In genomic region chr13:83069293-83069692, GRCm38 (mm10) we compare ENCODE assay signal across 19 mouse cellular contexts.
DNase-seq lines count a peak whose midpoint lies in the region; ATAC-seq and TF ChIP-seq lines count a peak whose summit lies in the region.
"Had no signal": no experiment of that assay in that cellular context is flagged by ENCODE, and none has a peak within 500 bp of the region (broad histone marks: within the 10 kb centered on the region; RNA-seq: fewer than 3 reads in every experiment).

No protein-coding gene starts in this region.

- no peaks in the 10 kb centered on the region for H3K27me3 ChIP-seq in CH12.LX (replicated peaks)
- no peaks in the 10 kb centered on the region for H3K27me3 ChIP-seq in splenic B cell, adult 2 months (ENCODE audit: control insufficient read depth, insufficient read depth, low read length, poor library complexity, severe bottlenecking)
- no peaks in the 10 kb centered on the region for H3K27me3 ChIP-seq in hindbrain, embryonic 11.5 days (ENCODE audit: control insufficient read depth, insufficient read depth, low read length)
- H3K27me3 ChIP-seq: embryonic facial prominence, embryonic 12.5 days; forebrain, embryonic 13.5 days; forebrain, embryonic 15.5 days had no signal

- no peak; the same call in 1 of the 2 replicates for TF ChIP-seq EP300 in CH12.LX (IDR thresholded peaks at IDR 0.05; ENCODE audit: low read length)

- DNase-seq in A20 (ENCODE audit: low read depth, low spot score) (peak; percentile 70), CH12.LX (ENCODE audit: extremely low read depth) (no peak)
- peak; percentile 75 for DNase-seq in splenic B cell, adult 2 months (ENCODE audit: low read depth, low spot score)
- no peak for DNase-seq in hindbrain, embryonic 11.5 days (ENCODE audit: low spot score)
- no peak for DNase-seq in urinary bladder, postnatal 4 days (ENCODE audit: low spot score in 2 of 2)
- DNase-seq: adrenal gland, adult 8-10 months; adrenal gland, postnatal 14 days; adrenal gland, postnatal 36 days; cerebellum, adult 11-12 months; cerebellum, adult 2 months; cerebellum, adult 9-10 months; cerebellum, postnatal 10 days; cerebellum, postnatal 25 days; forebrain, postnatal 0 days had no signal

- in situ Hi-C loops in CH12.LX (cut with MboI; ENCODE audit: low pct_ligation_motif_present, low pct_unique_long_range_greater_than_20kb, low sequenced_read_pairs), result no loop called here

- no peak for TF ChIP-seq RAD21 in CH12.LX (IDR thresholded peaks at IDR 0.05; ENCODE audit: low read depth, low read length)

- peaks cover 8 to 51% of the 10 kb centered on the region in 2 experiments for H3K4me1 ChIP-seq in CH12.LX (ENCODE audit: control insufficient read depth in 1 of 2, insufficient read depth in 2 of 2)
- no peaks in the 10 kb centered on the region for H3K4me1 ChIP-seq in hindbrain, embryonic 11.5 days (replicated peaks; ENCODE audit: control insufficient read depth, insufficient read depth, low read length)
- H3K4me1 ChIP-seq: embryonic facial prominence, embryonic 10.5 days; embryonic facial prominence, embryonic 12.5 days; forebrain, embryonic 13.5 days; forebrain, embryonic 15.5 days had no signal

- H3K36me3 ChIP-seq in CH12.LX (replicated peaks in 1 of 2; ENCODE audit: control insufficient read depth in 1 of 2, insufficient read depth in 1 of 2, low read length in 1 of 2), result no peaks in the 10 kb centered on the region
- H3K36me3 ChIP-seq in splenic B cell, adult 2 months (ENCODE audit: control insufficient read depth, insufficient read depth, low read length, poor library complexity, severe bottlenecking), result no peaks in the 10 kb centered on the region
- H3K36me3 ChIP-seq in hindbrain, embryonic 11.5 days (ENCODE audit: control insufficient read depth, insufficient read depth, low read length), result no peaks in the 10 kb centered on the region
- H3K36me3 ChIP-seq: embryonic facial prominence, embryonic 10.5 days; embryonic facial prominence, embryonic 12.5 days; forebrain, embryonic 15.5 days had no signal

- no peak overlapping the region for H3K27ac ChIP-seq in CH12.LX (ENCODE audit: insufficient read depth, low read depth)
- no peak overlapping the region for H3K27ac ChIP-seq in hindbrain, embryonic 11.5 days (ENCODE audit: low read depth, low read length)
- H3K27ac ChIP-seq: embryonic facial prominence, embryonic 10.5 days; embryonic facial prominence, embryonic 12.5 days; forebrain, embryonic 13.5 days; forebrain, embryonic 15.5 days had no signal

- no peak for TF ChIP-seq CTCF in CH12.LX (conservative IDR thresholded peaks at IDR 0.05 in 1 of 2, IDR thresholded peaks at IDR 0.05 in 1 of 2; ENCODE audit: low read depth in 2 of 2, low read length in 2 of 2)

- no peak for TF ChIP-seq POLR2A in CH12.LX (IDR thresholded peaks at IDR 0.05; ENCODE audit: low read depth, low read length)

- H3K9me3 ChIP-seq in CH12.LX (replicated peaks; ENCODE audit: low read length), result no peaks in the 10 kb centered on the region
- no peaks in the 10 kb centered on the region for H3K9me3 ChIP-seq in hindbrain, embryonic 11.5 days (ENCODE audit: control insufficient read depth, low read length)
- H3K9me3 ChIP-seq: embryonic facial prominence, embryonic 10.5 days; embryonic facial prominence, embryonic 12.5 days; forebrain, embryonic 13.5 days; forebrain, embryonic 15.5 days had no signal

- no peak overlapping the region for H3K4me3 ChIP-seq in CH12.LX (replicated peaks in 1 of 3; ENCODE audit: low read depth in 2 of 3, low read length in 2 of 3, poor library complexity in 1 of 3)
- H3K4me3 ChIP-seq in hindbrain, embryonic 11.5 days (ENCODE audit: low read depth, low read length), result no peak overlapping the region
- H3K4me3 ChIP-seq: embryonic facial prominence, embryonic 10.5 days; embryonic facial prominence, embryonic 12.5 days; forebrain, embryonic 13.5 days; forebrain, embryonic 15.5 days had no signal

- dilution Hi-C loops in CH12.LX (cut with MboI; ENCODE audit: extremely low pct_ligation_motif_present, extremely low pct_unique_long_range_greater_than_20kb, low sequenced_read_pairs), result no loop called here

- H3K4me2 ChIP-seq in CH12.LX (ENCODE audit: insufficient read depth, low read depth, poor library complexity, severe bottlenecking), result no peak overlapping the region
- H3K4me2 ChIP-seq in hindbrain, embryonic 11.5 days (replicated peaks; ENCODE audit: low read depth, low read length), result no peak overlapping the region
- H3K4me2 ChIP-seq: embryonic facial prominence, embryonic 12.5 days; forebrain, embryonic 13.5 days; forebrain, embryonic 15.5 days had no signal

- ATAC-seq in hindbrain, embryonic 11.5 days (ENCODE audit: low FRiP score), result no peak
- ATAC-seq: CD4-positive, CD25-positive, alpha-beta regulatory T cell, adult 4 months; forebrain, embryonic 13.5 days; forebrain, embryonic 15.5 days; forebrain, postnatal 0 days had no signal

- no peak overlapping the region for H3K9ac ChIP-seq in CH12.LX (ENCODE audit: insufficient read depth, low read depth)
- no peak overlapping the region for H3K9ac ChIP-seq in hindbrain, embryonic 11.5 days (ENCODE audit: low read depth, low read length)
- H3K9ac ChIP-seq: embryonic facial prominence, embryonic 12.5 days; forebrain, embryonic 13.5 days; forebrain, embryonic 15.5 days; forebrain, postnatal 0 days had no signal

- H3K79me2 ChIP-seq in CH12.LX (replicated peaks; ENCODE audit: control insufficient read depth, extremely low read depth, insufficient read depth, poor library complexity, severe bottlenecking), result no peaks in the 10 kb centered on the region

TF ChIP-seq in CH12.LX, 34 proteins besides CTCF, POLR2A, EP300 and RAD21:
- TF ChIP-seq TCF12 (IDR thresholded peaks at IDR 0.05; ENCODE audit: low read depth, low read length) (peak; percentile 60; the same call in 1 of the 2 replicates), UBTF (IDR thresholded peaks at IDR 0.05; ENCODE audit: low read depth, low read length) (no peak), BHLHE40 (IDR thresholded peaks at IDR 0.05; ENCODE audit: low read depth, low read length) (0 out of 2 replicates have a peak, but pooled peaks have one; percentile 9), JUN (IDR thresholded peaks at IDR 0.05; ENCODE audit: insufficient read depth, low read depth, low read length) (no peak), POLR2AphosphoS2 (IDR thresholded peaks at IDR 0.05; ENCODE audit: low read depth, low read length) (no peak), IRF4 (IDR thresholded peaks at IDR 0.05; ENCODE audit: low read depth, low read length) (peak; percentile 19; the same call in 1 of the 2 replicates)

Comparison
In these comparisons a context has a peak if more than half of its experiments do, and no peak if none do; other contexts are left out.
1. DNase-seq: peak in A20 (single experiment) and splenic B cell, adult 2 months (single experiment); none in CH12.LX (single experiment), hindbrain, embryonic 11.5 days (single experiment) and urinary bladder, postnatal 4 days (0 of 2).